ENCODE assay signal across 17 mouse cellular contexts in the genomic region with DNA sequence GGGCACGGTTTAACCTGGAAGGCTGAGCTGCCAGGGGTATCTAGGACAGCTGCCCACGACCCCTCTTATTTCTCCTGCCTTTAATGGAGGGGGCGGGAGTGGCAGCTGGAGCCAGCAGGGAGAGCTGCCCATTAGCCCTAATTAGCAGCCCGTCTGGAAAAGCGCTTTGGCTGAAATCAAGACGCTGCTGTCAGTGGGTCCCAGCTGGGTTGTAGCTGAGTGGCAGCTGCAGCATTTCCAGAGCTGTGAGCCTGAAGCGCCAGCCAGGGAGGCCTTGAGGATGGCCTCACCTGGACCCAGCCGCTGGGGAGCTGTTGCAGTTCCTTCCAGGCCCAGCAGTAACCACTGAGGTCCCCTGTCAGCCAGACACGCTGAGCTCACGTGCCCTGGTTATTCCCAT. TPM values are rescaled to one million over a fixed set of nuclear protein-coding genes. Genes with fewer than 3 reads are reported as not detected.
DNase-seq lines count a peak whose midpoint lies in the region; ATAC-seq and TF ChIP-seq lines count a peak whose summit lies in the region.
"Had no signal": no experiment of that assay in that cellular context is flagged by ENCODE, and none has a peak within 500 bp of the region (broad histone marks: within the 10 kb centered on the region; RNA-seq: fewer than 3 reads in every experiment).

No protein-coding gene starts in this region.

- peak; percentile 80 for ATAC-seq in forebrain, embryonic 13.5 days
- ATAC-seq in hindbrain, postnatal 0 days = peak; percentile 28; the same call in 1 of the 2 replicates
- ATAC-seq in neural tube, embryonic 12.5 days (ENCODE audit: low FRiP score, low read depth) = peak; percentile 39; the same call in 1 of the 2 replicates
- no peak for ATAC-seq in kidney, embryonic 15.5 days (replicated peaks; ENCODE audit: low FRiP score)

- H3K4me3 ChIP-seq in forebrain, embryonic 13.5 days = no peak overlapping the region
- no peak overlapping the region for H3K4me3 ChIP-seq in hindbrain, postnatal 0 days (ENCODE audit: low read length)
- H3K4me3 ChIP-seq in neural tube, embryonic 12.5 days = no peak overlapping the region
- H3K4me3 ChIP-seq in kidney, embryonic 15.5 days (replicated peaks) = no peak overlapping the region
- H3K4me3 ChIP-seq: limb, embryonic 15.5 days had no signal

- peak; percentile 75 to 80 for DNase-seq in cerebellum, postnatal 10 days
- DNase-seq in cerebellum, postnatal 25 days = no peak
- DNase-seq in hindbrain, postnatal 0 days (ENCODE audit: low spot score) = peak; percentile 77
- no peak for DNase-seq in adrenal gland, postnatal 36 days
- DNase-seq in kidney, postnatal 14 days = no peak
- DNase-seq: cerebellum, adult 2 months; kidney, adult 2 months; thymus, adult 2 months had no signal

- no peaks in the 10 kb centered on the region for H3K9me3 ChIP-seq in forebrain, embryonic 13.5 days (replicated peaks)
- H3K9me3 ChIP-seq in hindbrain, postnatal 0 days (ENCODE audit: low read length) = no peaks in the 10 kb centered on the region
- no peaks in the 10 kb centered on the region for H3K9me3 ChIP-seq in neural tube, embryonic 12.5 days
- H3K9me3 ChIP-seq in kidney, embryonic 15.5 days (replicated peaks) = no peaks in the 10 kb centered on the region
- H3K9me3 ChIP-seq: limb, embryonic 15.5 days had no signal

- H3K27me3 ChIP-seq in forebrain, embryonic 13.5 days = peaks cover 15% of the 10 kb centered on the region
- no peaks in the 10 kb centered on the region for H3K27me3 ChIP-seq in hindbrain, postnatal 0 days (ENCODE audit: insufficient read depth, low read length)
- H3K27me3 ChIP-seq in neural tube, embryonic 12.5 days (replicated peaks) = peaks cover 41% of the 10 kb centered on the region
- peaks cover 72% of the 10 kb centered on the region for H3K27me3 ChIP-seq in kidney, embryonic 15.5 days

- no peak overlapping the region for H3K4me2 ChIP-seq in forebrain, embryonic 13.5 days
- H3K4me2 ChIP-seq in hindbrain, postnatal 0 days (ENCODE audit: low read depth, low read length) = no peak overlapping the region
- no peak overlapping the region for H3K4me2 ChIP-seq in neural tube, embryonic 12.5 days (replicated peaks)
- no peak overlapping the region for H3K4me2 ChIP-seq in kidney, embryonic 15.5 days
- H3K4me2 ChIP-seq: limb, embryonic 15.5 days had no signal

- 6% methylated on average over 10 of the region's 10 CpGs for WGBS in forebrain, embryonic 13.5 days
- 19% methylated on average over 10 of the region's 10 CpGs for WGBS in hindbrain, postnatal 0 days
- 12% methylated on average over 10 of the region's 10 CpGs for WGBS in neural tube, embryonic 12.5 days
- WGBS in kidney, embryonic 15.5 days = 21% methylated on average over 10 of the region's 10 CpGs

- no peak for TF ChIP-seq CTCF in hindbrain, postnatal 0 days (IDR thresholded peaks at IDR 0.05; ENCODE audit: low read depth)

- peaks cover 50% of the 10 kb centered on the region for H3K4me1 ChIP-seq in forebrain, embryonic 13.5 days
- H3K4me1 ChIP-seq in hindbrain, postnatal 0 days (ENCODE audit: insufficient read depth, low read length) = 0 out of 2 replicates have a peak, but pooled peaks cover 5% of the 10 kb centered on the region
- H3K4me1 ChIP-seq in neural tube, embryonic 12.5 days = peaks cover 13% of the 10 kb centered on the region
- H3K4me1 ChIP-seq in kidney, embryonic 15.5 days = no peaks in the 10 kb centered on the region

- H3K9ac ChIP-seq in forebrain, embryonic 13.5 days = 0 out of 2 replicates have a peak overlapping the region, but pooled peaks have one; percentile 2
- no peak overlapping the region; the same call in 1 of the 2 replicates for H3K9ac ChIP-seq in hindbrain, postnatal 0 days (replicated peaks; ENCODE audit: low read length)
- H3K9ac ChIP-seq in neural tube, embryonic 12.5 days = no peak overlapping the region
- no peak overlapping the region for H3K9ac ChIP-seq in kidney, embryonic 15.5 days
- H3K9ac ChIP-seq: limb, embryonic 15.5 days had no signal

- peak overlapping the region; percentile 83 for H3K27ac ChIP-seq in forebrain, embryonic 13.5 days
- H3K27ac ChIP-seq in hindbrain, postnatal 0 days = no peak overlapping the region
- no peak overlapping the region for H3K27ac ChIP-seq in neural tube, embryonic 12.5 days
- no peak overlapping the region for H3K27ac ChIP-seq in kidney, embryonic 15.5 days
- H3K27ac ChIP-seq: limb, embryonic 15.5 days had no signal

- H3K36me3 ChIP-seq in forebrain, embryonic 13.5 days (ENCODE audit: poor library complexity, severe bottlenecking) = no peaks in the 10 kb centered on the region
- H3K36me3 ChIP-seq in hindbrain, postnatal 0 days (ENCODE audit: insufficient read depth, low read length) = no peaks in the 10 kb centered on the region
- no peaks in the 10 kb centered on the region for H3K36me3 ChIP-seq in neural tube, embryonic 12.5 days
- H3K36me3 ChIP-seq in kidney, embryonic 15.5 days = no peaks in the 10 kb centered on the region
- H3K36me3 ChIP-seq: limb, embryonic 15.5 days had no signal

RNA-seq across cellular contexts. Expression of a gene that starts 5.8 kb away (rescaled TPM):
- not detected in 2 replicates for polyA plus RNA-seq in forebrain, embryonic 13.5 days (2015; fragmentation: Nextera tagmentation; extraction: Ambion mirVana)
- not detected in 2 replicates for total RNA-seq in hindbrain, postnatal 0 days (2014; rRNA removed)
- not detected in 2 replicates for polyA plus RNA-seq in hindbrain, postnatal 0 days (2015; fragmentation: Nextera tagmentation; extraction: Ambion mirVana)
- not detected in 2 replicates for polyA plus RNA-seq in neural tube, embryonic 12.5 days (2016; fragmentation: Nextera tagmentation; extraction: Ambion mirVana)
- total RNA-seq in adrenal gland, postnatal 36 days (2021) = not detected
- not detected in 2 replicates for polyA plus RNA-seq in kidney, embryonic 15.5 days (2015; fragmentation: Nextera tagmentation; extraction: Ambion mirVana)
- total RNA-seq: adrenal gland, postnatal 4 days; heart, postnatal 25 days; layer of hippocampus, postnatal 14 days had no signal
- polyA plus RNA-seq: cerebellum, adult 2 months; gonadal fat pad, adult 2 months; kidney, adult 2 months; limb, embryonic 15.5 days; lung, embryonic 16.5 days; thymus, adult 2 months had no signal

RNA-seq across cellular contexts. Expression of a gene that starts 40.9 kb away (rescaled TPM):
- 5.4 and 6.6 TPM in 2 replicates for polyA plus RNA-seq in forebrain, embryonic 13.5 days (2015; fragmentation: Nextera tagmentation; extraction: Ambion mirVana)
- total RNA-seq in hindbrain, postnatal 0 days (2014; rRNA removed) = 3.8 and 7.3 TPM in 2 replicates
- 4.8 and 5.4 TPM in 2 replicates for polyA plus RNA-seq in hindbrain, postnatal 0 days (2015; fragmentation: Nextera tagmentation; extraction: Ambion mirVana)
- polyA plus RNA-seq in neural tube, embryonic 12.5 days (2016; fragmentation: Nextera tagmentation; extraction: Ambion mirVana) = 6.8 and 8.0 TPM in 2 replicates
- 1 to 10 TPM; 1.7 TPM for total RNA-seq in adrenal gland, postnatal 36 days (2021)
- 7.4 and 8.4 TPM in 2 replicates for polyA plus RNA-seq in kidney, embryonic 15.5 days (2015; fragmentation: Nextera tagmentation; extraction: Ambion mirVana)

Comparison
In these comparisons a context has a peak if more than half of its experiments do, and no peak if none do; other contexts are left out.
1. DNase-seq: peak in cerebellum, postnatal 10 days (2 of 2) and hindbrain, postnatal 0 days (single experiment); none in cerebellum, postnatal 25 days (0 of 2), adrenal gland, postnatal 36 days (0 of 2) and kidney, postnatal 14 days (single experiment).